ENCODE assay signal across 7 mouse cellular contexts in genomic region chr11:106919612-106920550, GRCm38 (mm10). TPM values are rescaled to one million over a fixed set of nuclear protein-coding genes. Genes with fewer than 3 reads are reported as not detected.
DNase-seq lines count a peak whose midpoint lies in the region; ATAC-seq lines count a peak whose summit lies in the region.

No protein-coding gene starts in this region.

- peak overlapping the region; percentile 89 for H3K9ac ChIP-seq in limb, embryonic 15.5 days
- H3K9ac ChIP-seq in midbrain, embryonic 16.5 days (ENCODE audit: low read depth, low read length), result peak overlapping the region; percentile 91

- WGBS in limb, embryonic 15.5 days, result under 1% methylated on average over 48 of the region's 87 CpGs
- under 1% methylated on average over 36 of the region's 87 CpGs for WGBS in midbrain, embryonic 16.5 days

- H3K27ac ChIP-seq in limb, embryonic 15.5 days, result peak overlapping the region; percentile 96
- H3K27ac ChIP-seq in midbrain, embryonic 16.5 days (ENCODE audit: low read length), result peak overlapping the region; percentile 92

- no peaks in the 10 kb centered on the region for H3K27me3 ChIP-seq in limb, embryonic 15.5 days
- H3K27me3 ChIP-seq in midbrain, embryonic 16.5 days (ENCODE audit: control insufficient read depth, insufficient read depth, low read depth, low read length), result no peaks in the 10 kb centered on the region

- no peaks in the 10 kb centered on the region for H3K9me3 ChIP-seq in limb, embryonic 15.5 days
- no peaks in the 10 kb centered on the region for H3K9me3 ChIP-seq in midbrain, embryonic 16.5 days (replicated peaks; ENCODE audit: control insufficient read depth, low read length, poor library complexity, severe bottlenecking)

- H3K4me2 ChIP-seq in limb, embryonic 15.5 days, result peak overlapping the region; percentile 62
- H3K4me2 ChIP-seq in midbrain, embryonic 16.5 days (ENCODE audit: low read length), result peak overlapping the region; percentile 56

- peak overlapping the region; percentile 80 for H3K4me3 ChIP-seq in limb, embryonic 15.5 days
- peak overlapping the region; percentile 97 for H3K4me3 ChIP-seq in midbrain, embryonic 16.5 days (ENCODE audit: low read depth, low read length)

- H3K4me1 ChIP-seq in limb, embryonic 15.5 days, result peaks cover 13% of the 10 kb centered on the region
- peaks cover 21% of the 10 kb centered on the region for H3K4me1 ChIP-seq in midbrain, embryonic 16.5 days (ENCODE audit: control insufficient read depth, insufficient read depth, low read length)

- peak; percentile 68 for ATAC-seq in granulocyte monocyte progenitor cell, adult 5-6 weeks (replicated peaks; ENCODE audit: poor library complexity, severe bottlenecking)
- peak; percentile 81 for ATAC-seq in limb, embryonic 15.5 days (ENCODE audit: insufficient number of reproducible peaks, low FRiP score, low TSS enrichment, low read depth)
- peak; percentile 88 for ATAC-seq in midbrain, embryonic 16.5 days

- peak; percentile 53 to 57 for DNase-seq in adrenal gland, adult 18-20 months (ENCODE audit: low spot score in 2 of 2)
- DNase-seq in embryo, embryonic 11.5 days (ENCODE audit: low read depth, low spot score), result peak; percentile 46
- peak; percentile 44 for DNase-seq in kidney, adult 11 months
- peak; percentile 6 to 27 for DNase-seq in spleen, postnatal 14 days (ENCODE audit: low spot score in 2 of 2)

- H3K36me3 ChIP-seq in limb, embryonic 15.5 days, result no peaks in the 10 kb centered on the region
- H3K36me3 ChIP-seq in midbrain, embryonic 16.5 days (ENCODE audit: control insufficient read depth, insufficient read depth, low read length), result no peaks in the 10 kb centered on the region

RNA-seq across cellular contexts. Expression of gene Smurf2, which starts 0.6 kb away (rescaled TPM):
- 10 to 100 TPM; 34.7 to 38.7 TPM for total RNA-seq in adrenal gland, adult 18-20 months (2021)
- total RNA-seq in granulocyte monocyte progenitor cell, adult 5-6 weeks (2014; fragmentation: Nextera tagmentation), result 18.2 and 23.2 TPM in 2 replicates
- 34.8 and 43.4 TPM in 2 replicates for total RNA-seq in granulocyte monocyte progenitor cell, adult 5-6 weeks (2017)
- 11.5 and 13.4 TPM in 2 replicates for polyA plus RNA-seq in limb, embryonic 15.5 days (2015; fragmentation: Nextera tagmentation; extraction: Ambion mirVana)
- 11.3 and 12.1 TPM in 2 replicates for polyA plus RNA-seq in midbrain, embryonic 16.5 days (2015; fragmentation: Nextera tagmentation; extraction: Ambion mirVana)

Comparison
In these comparisons a context has a peak if more than half of its experiments do, and no peak if none do; other contexts are left out.
1. Peak in every context shown above with its lines: DNase-seq, ATAC-seq, H3K4me3 ChIP-seq and H3K27ac ChIP-seq.